Mouse (Mus musculus): ENCODE data around the gene Pcdh8. TPM values are rescaled to one million over a fixed set of nuclear protein-coding genes. Genes with fewer than 3 reads are reported as not detected.
A peak's percentile ranks its signal among the peaks of the same experiment; 100 is the strongest.

Gene Pcdh8
- polyA plus RNA-seq, 1 experiment from 2014 or later: 0.27 TPM

- H3K9ac ChIP-seq (ENCODE audit: low read length): no peak overlapping the region
- no peak overlapping the region for H3K4me3 ChIP-seq (replicated peaks; ENCODE audit: low read length)
- no peaks in the 10 kb centered on the region for H3K36me3 ChIP-seq (ENCODE audit: control insufficient read depth, insufficient read depth, low read length)
- no peak for ATAC-seq (ENCODE audit: insufficient read depth, low FRiP score)
- H3K4me2 ChIP-seq (ENCODE audit: low read depth, low read length): no peak overlapping the region
- no peaks in the 10 kb centered on the region for H3K4me1 ChIP-seq (ENCODE audit: control insufficient read depth, insufficient read depth, low read length)
- WGBS: 22% methylated on average over 6 of the region's 6 CpGs
- H3K27ac ChIP-seq (ENCODE audit: low read length): no peak overlapping the region
- H3K9me3 ChIP-seq (replicated peaks; ENCODE audit: control insufficient read depth, low read length): no peaks in the 10 kb centered on the region; the same call in 1 of the 2 replicates
- peaks cover 6% of the 10 kb centered on the region; the same call in 1 of the 2 replicates for H3K27me3 ChIP-seq (ENCODE audit: control insufficient read depth, insufficient read depth, low read length)
Measured at GRCm38 (mm10) chr14:79780332-79780731, 9.2 kb upstream of the Pcdh8 start.

DNA sequence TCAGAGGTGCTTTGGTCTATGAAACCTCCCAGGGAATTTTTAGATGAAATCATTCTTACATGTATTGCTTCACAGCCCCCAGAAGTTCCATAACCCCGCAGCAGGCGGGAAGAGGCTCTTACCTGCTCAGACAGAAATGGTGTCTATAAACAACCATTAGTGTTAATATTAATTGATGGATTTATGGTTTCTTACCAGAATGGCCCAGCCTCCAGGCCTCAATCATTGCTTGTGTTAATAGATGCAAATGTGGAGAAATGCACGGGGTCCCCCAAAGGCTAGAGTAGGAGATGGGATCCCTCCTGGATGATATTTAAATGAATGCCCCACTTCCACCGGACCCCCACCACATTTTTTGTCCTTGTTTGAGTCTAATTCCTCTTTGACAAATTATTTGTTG lies 8.7 kb upstream of the Pcdh8 start:
- no peaks in the 10 kb centered on the region for H3K36me3 ChIP-seq (ENCODE audit: control insufficient read depth, insufficient read depth, low read length)
- no peak for ATAC-seq (ENCODE audit: insufficient read depth, low FRiP score)
- H3K4me1 ChIP-seq (ENCODE audit: control insufficient read depth, insufficient read depth, low read length): no peaks in the 10 kb centered on the region
- no peaks in the 10 kb centered on the region; the same call in 1 of the 2 replicates for H3K9me3 ChIP-seq (replicated peaks; ENCODE audit: control insufficient read depth, low read length)
- no peak overlapping the region for H3K4me3 ChIP-seq (replicated peaks; ENCODE audit: low read length)
- no peak overlapping the region for H3K27ac ChIP-seq (ENCODE audit: low read length)
- H3K27me3 ChIP-seq (ENCODE audit: control insufficient read depth, insufficient read depth, low read length): peaks cover 9% of the 10 kb centered on the region
- H3K9ac ChIP-seq (ENCODE audit: low read length): no peak overlapping the region
- H3K4me2 ChIP-seq (ENCODE audit: low read depth, low read length): no peak overlapping the region
- 41% methylated on average over 4 of the region's 4 CpGs for WGBS

- no peak for ATAC-seq (ENCODE audit: insufficient read depth, low FRiP score)
- H3K36me3 ChIP-seq (ENCODE audit: control insufficient read depth, insufficient read depth, low read length): no peaks in the 10 kb centered on the region
- no peak overlapping the region for H3K27ac ChIP-seq (ENCODE audit: low read length)
- H3K9ac ChIP-seq (ENCODE audit: low read length): no peak overlapping the region
- peaks cover 61% of the 10 kb centered on the region for H3K27me3 ChIP-seq (ENCODE audit: control insufficient read depth, insufficient read depth, low read length)
- peaks cover 35% of the 10 kb centered on the region for H3K4me1 ChIP-seq (ENCODE audit: control insufficient read depth, insufficient read depth, low read length)
- H3K4me2 ChIP-seq (ENCODE audit: low read depth, low read length): peak overlapping the region; percentile 58
- no peaks in the 10 kb centered on the region; the same call in 1 of the 2 replicates for H3K9me3 ChIP-seq (replicated peaks; ENCODE audit: control insufficient read depth, low read length)
- WGBS: 1% methylated on average over 44 of the region's 44 CpGs
- H3K4me3 ChIP-seq (replicated peaks; ENCODE audit: low read length): peak overlapping the region; percentile 36
Measured at GRCm38 (mm10) chr14:79773425-79774391, 2.6 kb upstream of the Pcdh8 start.

DNA sequence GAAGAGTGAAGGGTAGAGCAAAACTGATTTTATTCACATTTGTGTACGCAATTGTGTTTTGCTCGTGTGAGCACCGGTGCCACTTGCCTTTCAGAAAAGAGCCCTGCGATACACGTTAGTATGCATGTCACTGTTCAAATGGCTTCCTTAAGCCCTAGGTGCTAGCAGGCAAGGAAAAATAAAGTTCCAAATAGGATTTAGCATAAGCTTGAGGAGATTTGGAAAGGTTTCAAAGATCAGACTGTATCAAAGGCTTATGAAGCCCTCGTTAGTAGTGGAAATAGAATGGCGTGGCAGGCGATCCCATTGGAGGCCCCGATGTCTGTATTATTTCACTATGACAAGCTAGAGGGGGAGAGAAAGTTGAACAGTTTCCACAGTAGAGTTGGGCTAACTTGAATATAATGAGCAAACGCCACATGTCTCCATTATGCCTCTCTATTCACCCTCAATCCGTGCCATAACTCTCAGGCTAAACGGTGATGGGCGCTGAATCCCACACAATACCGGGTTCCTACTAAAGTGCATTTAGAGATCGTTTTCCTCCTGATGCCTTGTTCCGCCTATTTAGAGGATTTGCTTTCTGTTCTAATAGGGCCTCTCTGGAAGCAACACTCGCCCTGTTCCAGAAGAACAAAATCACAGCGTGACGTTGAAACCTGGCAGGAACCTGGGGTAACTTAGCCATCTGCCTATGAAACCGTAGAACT lies 845 bp upstream of the Pcdh8 start:
- no peaks in the 10 kb centered on the region for H3K36me3 ChIP-seq (ENCODE audit: control insufficient read depth, insufficient read depth, low read length)
- H3K4me3 ChIP-seq (replicated peaks; ENCODE audit: low read length): peak overlapping the region; percentile 48
- H3K27ac ChIP-seq (ENCODE audit: low read length): no peak overlapping the region
- no peak for ATAC-seq (ENCODE audit: insufficient read depth, low FRiP score)
- peaks cover 77% of the 10 kb centered on the region for H3K27me3 ChIP-seq (ENCODE audit: control insufficient read depth, insufficient read depth, low read length)
- WGBS: 3% methylated on average over 20 of the region's 20 CpGs
- H3K9ac ChIP-seq (ENCODE audit: low read length): peak overlapping the region; percentile 40; the same call in 1 of the 2 replicates
- peak overlapping the region; percentile 88 for H3K4me2 ChIP-seq (ENCODE audit: low read depth, low read length)
- no peaks in the 10 kb centered on the region; the same call in 1 of the 2 replicates for H3K9me3 ChIP-seq (replicated peaks; ENCODE audit: control insufficient read depth, low read length)
- peaks cover 39% of the 10 kb centered on the region for H3K4me1 ChIP-seq (ENCODE audit: control insufficient read depth, insufficient read depth, low read length)

DNA sequence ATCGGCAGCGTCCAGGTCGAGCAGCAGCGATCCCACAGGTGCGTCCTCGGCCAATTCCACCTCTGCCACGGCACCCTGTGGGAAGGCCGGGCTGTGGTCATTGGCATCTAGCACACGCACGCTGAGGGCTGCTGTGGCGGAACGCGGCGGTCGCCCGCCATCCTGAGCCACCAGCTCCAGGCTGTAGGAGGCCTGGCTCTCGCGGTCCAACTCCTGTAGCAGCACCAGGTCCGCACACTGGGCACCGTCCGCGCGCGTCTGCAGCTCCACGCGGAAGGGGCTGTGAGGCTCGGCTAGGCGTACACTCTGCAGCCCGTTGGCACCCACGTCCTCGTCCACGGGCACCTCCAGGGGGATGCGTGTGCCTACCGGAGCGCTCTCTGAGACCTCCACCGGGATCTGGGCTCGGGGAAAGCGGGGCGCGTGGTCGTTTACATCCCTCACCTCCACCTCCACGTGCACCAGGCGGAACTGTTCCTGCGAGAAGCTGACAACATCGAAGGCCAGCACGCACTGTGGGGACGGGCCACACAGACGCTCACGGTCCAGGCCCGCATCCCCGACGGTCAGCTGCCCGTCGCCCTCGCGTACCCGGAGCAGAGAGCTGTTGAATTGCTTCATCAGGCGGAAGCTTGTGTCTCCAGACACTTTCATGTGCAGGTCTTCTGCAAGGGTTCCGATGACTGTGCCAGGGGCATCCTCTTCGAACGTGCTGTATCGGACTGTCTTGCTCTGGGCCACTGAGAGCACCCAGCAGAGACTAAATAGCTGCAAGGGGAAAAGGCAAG lies 612 bp downstream of the Pcdh8 start:
- WGBS: 4% methylated on average over 62 of the region's 62 CpGs
- peaks cover 39% of the 10 kb centered on the region for H3K4me1 ChIP-seq (ENCODE audit: control insufficient read depth, insufficient read depth, low read length)

GRCm38 (mm10) chr14:79769618-79770017 lies 1.5 kb downstream of the Pcdh8 start:
- Histone ChIP-seq H3K27ac (ENCODE audit: low read length) (no peak overlapping the region), H3K4me3 (replicated peaks; ENCODE audit: low read length) (peak overlapping the region; percentile 48), H3K4me1 (ENCODE audit: control insufficient read depth, insufficient read depth, low read length) (peaks cover 39% of the 10 kb centered on the region), H3K9ac (ENCODE audit: low read length) (no peak overlapping the region), H3K36me3 (ENCODE audit: control insufficient read depth, insufficient read depth, low read length) (no peaks in the 10 kb centered on the region), H3K4me2 (ENCODE audit: low read depth, low read length) (peak overlapping the region; percentile 88), H3K9me3 (replicated peaks; ENCODE audit: control insufficient read depth, low read length) (no peaks in the 10 kb centered on the region), H3K27me3 (ENCODE audit: control insufficient read depth, insufficient read depth, low read length) (peaks cover 76% of the 10 kb centered on the region)
- ATAC-seq (ENCODE audit: insufficient read depth, low FRiP score): peak; percentile 63; the same call in 1 of the 2 replicates
- WGBS: 1% methylated on average over 46 of the region's 46 CpGs

More for the DNA sequence above, 612 bp downstream of the Pcdh8 start:
- H3K9me3 ChIP-seq (replicated peaks; ENCODE audit: control insufficient read depth, low read length): no peaks in the 10 kb centered on the region; the same call in 1 of the 2 replicates
- peaks cover 81% of the 10 kb centered on the region for H3K27me3 ChIP-seq (ENCODE audit: control insufficient read depth, insufficient read depth, low read length)
- H3K36me3 ChIP-seq (ENCODE audit: control insufficient read depth, insufficient read depth, low read length): no peaks in the 10 kb centered on the region
- ATAC-seq (ENCODE audit: insufficient read depth, low FRiP score): 0 out of 2 replicates have a peak, but pooled peaks have one; percentile 7
- H3K9ac ChIP-seq (ENCODE audit: low read length): no peak overlapping the region
- H3K4me3 ChIP-seq (replicated peaks; ENCODE audit: low read length): peak overlapping the region; percentile 48
- H3K4me2 ChIP-seq (ENCODE audit: low read depth, low read length): peak overlapping the region; percentile 88
- H3K27ac ChIP-seq (ENCODE audit: low read length): no peak overlapping the region

DNA sequence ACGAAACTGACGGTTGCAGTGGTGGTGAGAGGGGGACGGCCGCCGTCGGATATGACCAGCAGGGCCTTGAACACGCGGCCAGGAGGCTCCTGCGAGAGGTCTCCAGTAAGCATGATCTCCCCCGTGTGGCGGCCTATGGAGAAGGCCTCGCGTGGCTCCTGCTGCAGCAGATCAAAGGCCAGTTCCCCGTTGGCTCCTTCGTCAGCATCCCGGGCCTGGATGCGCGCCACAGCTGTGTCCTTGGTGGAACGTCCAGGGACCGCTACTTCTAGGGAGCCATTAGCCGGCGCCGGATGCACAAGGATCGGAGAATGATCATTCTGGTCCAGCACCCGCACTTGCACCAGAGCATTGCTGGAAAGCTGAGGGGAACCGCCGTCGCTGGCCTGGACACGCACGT lies 2.1 kb downstream of the Pcdh8 start:
- Histone ChIP-seq H3K4me3 (replicated peaks; ENCODE audit: low read length) (peak overlapping the region; percentile 28), H3K4me1 (ENCODE audit: control insufficient read depth, insufficient read depth, low read length) (peaks cover 37% of the 10 kb centered on the region), H3K4me2 (ENCODE audit: low read depth, low read length) (peak overlapping the region; percentile 88; the same call in 1 of the 2 replicates), H3K36me3 (ENCODE audit: control insufficient read depth, insufficient read depth, low read length) (no peaks in the 10 kb centered on the region), H3K27ac (ENCODE audit: low read length) (no peak overlapping the region), H3K9ac (ENCODE audit: low read length) (no peak overlapping the region), H3K9me3 (replicated peaks; ENCODE audit: control insufficient read depth, low read length) (no peaks in the 10 kb centered on the region), H3K27me3 (ENCODE audit: control insufficient read depth, insufficient read depth, low read length) (peaks cover 71% of the 10 kb centered on the region)
- 7% methylated on average over 30 of the region's 30 CpGs for WGBS
- ATAC-seq (ENCODE audit: insufficient read depth, low FRiP score): no peak

- H3K27ac ChIP-seq (ENCODE audit: low read length): no peak overlapping the region
- 2% methylated on average over 57 of the region's 59 CpGs for WGBS
- H3K4me2 ChIP-seq (ENCODE audit: low read depth, low read length): peak overlapping the region; percentile 40
- peak overlapping the region; percentile 28 for H3K4me3 ChIP-seq (replicated peaks; ENCODE audit: low read length)
- no peaks in the 10 kb centered on the region for H3K9me3 ChIP-seq (replicated peaks; ENCODE audit: control insufficient read depth, low read length)
- peaks cover 32% of the 10 kb centered on the region for H3K4me1 ChIP-seq (ENCODE audit: control insufficient read depth, insufficient read depth, low read length)
- H3K27me3 ChIP-seq (ENCODE audit: control insufficient read depth, insufficient read depth, low read length): peaks cover 64% of the 10 kb centered on the region
- ATAC-seq (ENCODE audit: insufficient read depth, low FRiP score): no peak
- H3K9ac ChIP-seq (ENCODE audit: low read length): no peak overlapping the region
- H3K36me3 ChIP-seq (ENCODE audit: control insufficient read depth, insufficient read depth, low read length): no peaks in the 10 kb centered on the region
Measured at GRCm38 (mm10) chr14:79768076-79768830, 2.9 kb downstream of the Pcdh8 start.

Measured in stomach, embryonic 16.5 days (tissue).